Mouse (Mus musculus): ENCODE measurements at regions not wholly inside any gene's neighbourhood (a gene's known extent, or its start where the extent isn't known, plus 50 kb on each side); places are given as distances from the start of the nearest gene placed in this dataset.
A peak's percentile ranks its signal among the peaks of the same experiment; 100 is the strongest.

DNA sequence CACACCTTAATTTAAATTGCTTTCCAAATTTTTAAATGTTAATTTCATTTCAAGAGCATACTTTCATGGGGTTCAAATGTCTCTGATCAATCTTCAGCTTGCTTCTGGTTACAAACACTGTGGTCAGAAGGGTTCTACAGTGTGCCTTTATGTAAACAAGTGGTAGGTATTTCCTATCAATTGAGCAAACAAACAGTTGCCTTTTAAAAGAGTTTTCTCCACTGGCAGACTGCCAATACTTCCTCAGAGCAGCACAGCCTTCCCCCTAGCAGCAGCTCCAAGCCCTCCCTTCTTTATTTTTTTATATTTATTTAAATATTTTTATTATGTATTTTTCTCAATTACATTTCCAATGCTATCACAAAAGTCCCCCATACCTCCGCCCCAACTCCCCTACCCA is 977.8 kb downstream of the Fstl5 start:
- DNase-seq, result peak in 1 of 2 experiments; percentile 1

DNA sequence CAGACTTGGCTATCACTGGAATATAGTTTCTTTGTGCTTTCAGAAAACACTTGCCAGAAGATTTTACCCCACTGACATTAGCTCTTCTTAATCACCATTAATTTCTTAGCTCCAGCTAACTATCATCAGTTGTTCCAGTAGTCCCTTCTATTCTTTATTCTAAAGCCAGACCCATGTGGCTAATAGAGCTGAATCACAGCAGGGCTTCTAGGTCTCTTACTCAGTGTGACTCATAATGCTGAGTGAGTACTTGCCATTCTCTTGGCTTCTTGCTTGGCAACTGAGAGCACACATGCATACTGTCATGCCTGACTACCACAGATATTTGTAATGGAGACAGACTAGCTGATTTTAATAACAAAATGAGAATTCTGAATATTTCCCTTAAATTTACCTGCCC is 1001.0 kb downstream of the Fstl5 start:
- DNase-seq, result no peak

DNA sequence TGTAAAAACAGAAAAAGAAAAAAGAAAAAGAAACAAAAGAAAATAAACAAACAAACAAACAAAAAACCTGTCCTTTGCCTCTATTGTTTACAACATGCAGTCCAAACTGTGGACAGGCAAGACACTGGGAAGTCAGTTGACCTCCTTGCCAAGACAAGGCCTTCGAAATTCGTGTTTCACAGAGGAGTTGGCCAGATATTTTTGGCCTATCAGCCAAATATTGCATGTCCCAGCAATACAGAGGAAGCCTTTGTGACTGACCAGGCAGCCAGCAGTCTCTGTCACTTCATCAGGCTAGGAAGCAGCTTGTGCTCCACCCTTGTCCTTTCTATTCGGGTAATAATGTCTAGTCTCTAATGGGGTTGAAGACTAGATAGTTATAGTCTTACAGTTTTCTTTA is 1017.7 kb downstream of the Fstl5 start:
- no peak for DNase-seq

DNA sequence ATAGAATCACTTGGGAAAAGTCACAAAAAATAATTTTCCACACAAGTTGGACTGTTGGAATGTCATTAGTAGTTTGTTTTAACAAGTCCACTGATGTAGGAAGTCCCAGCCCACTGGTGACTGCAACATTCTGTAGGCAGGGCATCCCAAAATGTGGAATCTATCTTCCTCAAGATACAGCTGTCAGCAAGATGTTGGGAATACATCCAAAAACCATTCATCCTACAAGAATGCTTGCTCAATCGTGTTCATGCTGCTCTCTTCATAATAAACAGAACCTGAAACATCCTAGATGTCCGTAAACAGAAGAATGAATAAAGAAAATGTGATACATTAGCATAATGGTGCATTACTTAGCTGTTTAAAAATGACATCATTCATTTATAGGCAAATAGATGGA is 1038.9 kb downstream of the Fstl5 start:
- DNase-seq, result no peak

DNA sequence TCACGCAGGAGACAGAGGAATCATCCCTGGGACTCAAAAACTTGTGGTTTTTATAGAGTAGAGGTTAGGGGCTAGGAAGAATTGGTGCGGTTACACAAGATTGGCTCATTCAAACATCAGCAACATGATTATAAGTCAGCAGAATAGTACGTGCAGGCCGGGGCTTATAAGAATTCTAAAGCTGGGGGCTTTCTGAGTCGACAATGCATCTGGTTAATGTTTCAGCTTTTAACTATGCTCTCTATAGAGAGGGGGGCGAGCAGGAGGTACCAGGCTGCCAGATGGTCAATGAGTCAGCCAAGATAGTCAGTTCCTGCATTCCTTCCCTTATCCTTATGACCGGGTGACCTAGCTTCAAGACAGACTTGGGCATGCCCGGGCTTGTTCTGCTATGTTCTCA is 1046.5 kb downstream of the Fstl5 start:
- no peak for DNase-seq

DNA sequence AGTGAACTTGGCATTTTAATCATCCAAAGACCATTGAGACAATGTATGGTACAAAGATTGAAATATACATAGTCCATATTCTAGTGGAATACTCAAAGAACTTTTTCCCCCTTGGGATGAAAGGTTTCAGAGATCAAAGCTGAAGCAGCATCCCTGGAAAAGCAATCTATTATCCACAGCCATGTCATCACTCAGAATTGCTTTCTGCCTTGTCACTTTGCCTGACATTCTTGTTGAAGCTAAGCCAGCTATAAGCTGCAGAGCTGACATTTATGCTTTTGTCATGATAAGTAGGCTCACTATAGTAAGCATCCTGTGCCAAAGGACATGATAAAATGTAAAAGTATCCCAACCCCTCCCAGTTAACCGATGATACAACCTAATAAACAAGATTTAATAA is 1077.6 kb downstream of the Fstl5 start:
- no peak for DNase-seq

DNA sequence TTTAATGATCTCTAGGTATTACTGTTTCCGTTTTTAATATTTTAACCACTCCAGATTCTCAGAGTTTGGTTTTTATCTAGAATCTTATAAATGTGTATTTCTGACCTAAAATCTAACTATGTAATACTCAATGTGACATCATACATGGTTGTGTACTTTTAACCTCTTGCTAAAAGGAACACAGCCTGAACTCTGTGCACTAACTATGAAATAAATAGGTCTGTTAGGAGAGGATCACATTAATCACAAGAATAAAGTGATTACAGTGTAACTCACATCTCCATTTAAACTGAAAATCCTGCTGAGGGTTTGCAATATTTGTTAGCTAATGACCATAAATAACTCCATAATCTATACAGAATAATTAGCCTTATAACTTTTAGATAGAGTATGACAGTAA is 1123.8 kb downstream of the Fstl5 start:
- DNase-seq, result no peak

DNA sequence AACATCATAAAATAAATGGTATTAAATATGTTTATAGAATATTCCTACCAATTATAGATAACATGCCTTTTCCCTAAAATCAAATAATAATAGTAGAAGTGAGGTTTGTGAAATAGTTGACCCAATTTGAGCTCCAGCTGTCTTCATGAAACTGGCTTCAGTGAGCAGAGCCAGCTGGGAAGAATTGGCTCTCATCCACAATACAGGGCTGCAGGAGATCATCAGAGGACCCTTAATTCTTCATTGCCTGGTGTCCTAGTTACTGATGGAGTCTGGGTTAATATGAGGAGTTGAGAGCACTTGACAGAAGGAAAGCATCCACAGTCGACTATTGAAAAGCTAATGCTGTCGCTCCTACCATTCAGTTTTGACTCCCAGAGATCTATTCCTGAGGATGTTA is 1124.2 kb downstream of the Fstl5 start:
- DNase-seq, result no peak

DNA sequence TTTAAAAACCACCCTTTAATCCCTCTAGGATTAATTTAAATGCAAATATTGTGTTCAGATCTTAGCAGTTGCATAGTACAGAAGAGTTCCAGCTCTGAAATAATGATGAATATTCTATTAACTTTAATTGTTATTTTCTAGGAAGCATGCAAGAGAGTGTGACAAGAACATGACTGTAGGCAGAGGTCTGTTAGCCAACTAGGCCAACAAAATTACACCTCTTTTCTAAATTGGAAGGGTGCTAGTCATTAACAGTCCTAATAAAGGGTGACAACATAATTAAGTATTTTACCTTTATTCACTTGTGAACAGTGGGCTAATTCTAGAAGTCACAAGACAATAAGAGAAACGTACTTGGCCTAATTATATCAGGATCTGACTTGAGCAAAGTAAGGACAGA is 1151.9 kb downstream of the Fstl5 start:
- no peak for DNase-seq

Data from cerebellum, adult 18-20 months (tissue).